Mouse (Mus musculus): Measurements from ENCODE around the gene Gm21887.
"Not testable (repeated sequence)": the region's sequence is repeated elsewhere in the genome, so short reads cannot be mapped to it uniquely, and the experiment has no call there.

The Gm21887 gene

GRCm38 (mm10) chrX:169984331-169984730 lies 25.1 kb upstream of the Gm21887 start:
- peak; percentile 21 for DNase-seq (ENCODE audit: low spot score)

- peak; percentile 64 for DNase-seq (ENCODE audit: low spot score)
Measured at GRCm38 (mm10) chrX:169984853-169985252, 24.6 kb upstream of the Gm21887 start.

- DNase-seq (ENCODE audit: low spot score), result peak; percentile 78
Measured at GRCm38 (mm10) chrX:169985796-169986195, 23.7 kb upstream of the Gm21887 start.

- DNase-seq (ENCODE audit: low spot score), result peak; percentile 93
Measured at GRCm38 (mm10) chrX:169986519-169987367, 22.7 kb upstream of the Gm21887 start.

- DNase-seq (ENCODE audit: low spot score), result peak; percentile 85
Measured at GRCm38 (mm10) chrX:169987368-169987837, 22.1 kb upstream of the Gm21887 start.

- peak; percentile 78 for DNase-seq (ENCODE audit: low spot score)
Measured at GRCm38 (mm10) chrX:169988571-169989218, 20.8 kb upstream of the Gm21887 start.

GRCm38 (mm10) chrX:169989219-169989595 lies 20.3 kb upstream of the Gm21887 start:
- not testable (repeated sequence) for DNase-seq (ENCODE audit: low spot score)

- DNase-seq (ENCODE audit: low spot score), result peak; percentile 89
Measured at GRCm38 (mm10) chrX:169989691-169990631, 19.5 kb upstream of the Gm21887 start.

GRCm38 (mm10) chrX:169991128-169991873 lies 18.2 kb upstream of the Gm21887 start:
- DNase-seq (ENCODE audit: low spot score), result peak; percentile 97

- peak; percentile 48 for DNase-seq (ENCODE audit: low spot score)
Measured at GRCm38 (mm10) chrX:169992086-169992930, 17.2 kb upstream of the Gm21887 start.

- DNase-seq (ENCODE audit: low spot score), result peak; percentile 51
Measured at GRCm38 (mm10) chrX:169992951-169993547, 16.4 kb upstream of the Gm21887 start.

- DNase-seq (ENCODE audit: low spot score), result peak; percentile 77
Measured at GRCm38 (mm10) chrX:169994011-169994865, 15.2 kb upstream of the Gm21887 start.

- DNase-seq (ENCODE audit: low spot score), result peak; percentile 44
Measured at GRCm38 (mm10) chrX:169994866-169995711, 14.4 kb upstream of the Gm21887 start.

GRCm38 (mm10) chrX:169995909-169996521 lies 13.4 kb upstream of the Gm21887 start:
- peak; percentile 58 for DNase-seq (ENCODE audit: low spot score)

- peak; percentile 94 for DNase-seq (ENCODE audit: low spot score)
Measured at GRCm38 (mm10) chrX:169996926-169997325, 12.5 kb upstream of the Gm21887 start.

GRCm38 (mm10) chrX:169997456-169997853 lies 12.0 kb upstream of the Gm21887 start:
- DNase-seq (ENCODE audit: low spot score), result not testable (repeated sequence)

- DNase-seq (ENCODE audit: low spot score), result peak; percentile 100
Measured at GRCm38 (mm10) chrX:169997854-169998456, 11.5 kb upstream of the Gm21887 start.

All from layer of hippocampus, adult 11-12 months (tissue).